Mouse (Mus musculus) lung, postnatal 0 days (tissue): ENCODE measurements around the gene Capza2.

Source experiments
- CTCF ChIP-seq: IDR thresholded peaks from 2 replicates; pipeline ENCODE4 v1.5.1; 2016; ENCODE audit warnings: antibody characterized with exemption, mild to moderate bottlenecking
- EP300 ChIP-seq: IDR thresholded peaks from 2 replicates; pipeline ENCODE4 v1.6.1; 2016; ENCODE audit warnings: antibody characterized with exemption, mild to moderate bottlenecking, control low read depth

DNA sequence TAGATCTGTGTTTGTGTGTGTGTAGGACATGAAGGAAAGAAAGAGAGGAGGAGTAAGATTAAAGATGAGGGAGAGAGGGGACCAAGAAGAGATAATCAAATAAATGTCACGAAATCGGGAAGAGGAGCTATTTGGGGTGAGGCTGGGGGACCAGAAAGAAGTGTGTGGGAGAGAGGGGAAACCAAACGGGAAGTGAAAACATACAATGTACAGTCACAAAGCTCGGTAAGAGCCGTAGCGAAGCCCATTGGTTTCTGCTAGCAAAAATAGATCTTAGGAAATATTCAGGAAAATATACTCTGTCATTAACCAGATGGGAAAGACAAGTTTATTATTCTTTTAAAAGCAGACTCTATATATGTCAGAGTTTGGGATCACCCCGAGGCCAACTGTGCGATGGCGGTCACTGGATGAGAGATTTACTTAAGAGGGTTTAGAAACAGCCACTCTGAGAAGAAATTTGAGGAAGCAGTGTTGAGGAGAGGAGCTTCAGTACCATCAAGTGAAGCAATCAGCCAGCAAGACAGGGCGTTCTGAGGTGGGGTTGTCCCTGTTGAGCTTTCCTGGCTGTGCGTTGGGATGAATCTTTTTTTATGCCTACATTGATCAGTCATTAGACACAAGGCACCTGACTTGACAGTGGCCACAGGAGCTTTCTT is 24.6 kb upstream of the Capza2 start:
- TF ChIP-seq EP300, result no peak
- no peak for TF ChIP-seq CTCF
